Mouse (Mus musculus) adipose tissue, adult 10 weeks (tissue): ENCODE data around the gene Otop2. TPM values are rescaled to one million over a fixed set of nuclear protein-coding genes. Genes with fewer than 3 reads are reported as not detected.

Experiments
- polyA plus RNA-seq: library from polyadenylated mRNA; stranded (reverse); fragments of 350-450 nt; fragmentation: Illumina TruSeq; extraction: RNeasy Lipid Tissue Mini Kit (QIAGEN cat#74804); gene quantifications from one replicate; pipeline ENCODE4 v1.2.3, GENCODE M21; 2014; ENCODE audit warnings: low read depth, low replicate concordance

The Otop2 gene
- polyA plus RNA-seq: not detected

GRCm38 (mm10) chr11:115306863-115307262 lies at the start of gene Otop2:
Gene Otop2 (plus strand): TSS chr11:115307163.

GRCm38 (mm10) chr11:115267061-115267883 lies 39.7 kb upstream of the Otop2 start, which contains the start of gene Grin2c:
Gene Grin2c (minus strand): TSS chr11:115267243.

GRCm38 (mm10) chr11:115276780-115277603 lies 30.0 kb upstream of the Otop2 start, which contains the start of gene Fdxr:
Gene Fdxr (minus strand): TSS chr11:115277050.

GRCm38 (mm10) chr11:115297214-115297826 lies 9.6 kb upstream of the Otop2 start, which contains the start of gene Fads6:
Gene Fads6 (minus strand): TSS chr11:115297663.

GRCm38 (mm10) chr11:115321906-115322693 lies 15.1 kb downstream of the Otop2 start, which contains the start of gene Ush1g:
Gene Ush1g (minus strand): TSS chr11:115322041.

GRCm38 (mm10) chr11:115334531-115334930 lies 27.6 kb downstream of the Otop2 start, which contains the start of gene Otop3:
Gene Otop3 (plus strand): TSS chr11:115334731.

GRCm38 (mm10) chr11:115367395-115367944 lies 60.5 kb downstream of the Otop2 start, which contains the start of gene Hid1:
Gene Hid1 (minus strand): TSS chr11:115367756.

Other genes starting within 250 kb of the Otop2 start
- not detected for gene Cd300e, start 245.0 kb upstream of the Otop2 start, polyA plus RNA-seq
- gene Rab37, start 215.7 kb upstream of the Otop2 start, polyA plus RNA-seq: 0.61 TPM
- gene Cd300lf, start 173.2 kb upstream of the Otop2 start, polyA plus RNA-seq: 0.52 TPM
- 73.1 TPM for gene Slc9a3r1, start 143.8 kb upstream of the Otop2 start, polyA plus RNA-seq
- 8.6 TPM for gene Tmem104, start 119.7 kb upstream of the Otop2 start, polyA plus RNA-seq
- 37.4 TPM for gene Nat9, start 119.3 kb upstream of the Otop2 start, polyA plus RNA-seq
- not detected for gene Grin2c, start 39.9 kb upstream of the Otop2 start, polyA plus RNA-seq
- 9.3 TPM for gene Fdxr, start 30.1 kb upstream of the Otop2 start, polyA plus RNA-seq
- 4.6 TPM for gene Fads6, start 9.5 kb upstream of the Otop2 start, polyA plus RNA-seq
- gene Ush1g, start 14.9 kb downstream of the Otop2 start, polyA plus RNA-seq: not detected
- not detected for gene Otop3, start 27.6 kb downstream of the Otop2 start, polyA plus RNA-seq
- 5.4 TPM for gene Hid1, start 60.6 kb downstream of the Otop2 start, polyA plus RNA-seq
- 4.5 TPM for gene Cdr2l, start 74.8 kb downstream of the Otop2 start, polyA plus RNA-seq
- 64.3 TPM for gene Mrpl58, start 96.6 kb downstream of the Otop2 start, polyA plus RNA-seq
- gene Atp5h, start 112.8 kb downstream of the Otop2 start, polyA plus RNA-seq: 496 TPM
- gene Kctd2, start 113.0 kb downstream of the Otop2 start, polyA plus RNA-seq: 34.3 TPM
- gene Trim80, start 133.4 kb downstream of the Otop2 start, polyA plus RNA-seq: 1.9 TPM
- 0.24 TPM for gene Slc16a5, start 155.3 kb downstream of the Otop2 start, polyA plus RNA-seq
- 7.0 TPM for gene Armc7, start 168.5 kb downstream of the Otop2 start, polyA plus RNA-seq
- gene Nt5c, start 184.7 kb downstream of the Otop2 start, polyA plus RNA-seq: 39.8 TPM
- gene Jpt1, start 207.2 kb downstream of the Otop2 start, polyA plus RNA-seq: 72.9 TPM
- 253 TPM for gene Sumo2, start 229.1 kb downstream of the Otop2 start, polyA plus RNA-seq